Comparison of ENCODE assay signal across 1 mouse cellular context in the genomic region with DNA sequence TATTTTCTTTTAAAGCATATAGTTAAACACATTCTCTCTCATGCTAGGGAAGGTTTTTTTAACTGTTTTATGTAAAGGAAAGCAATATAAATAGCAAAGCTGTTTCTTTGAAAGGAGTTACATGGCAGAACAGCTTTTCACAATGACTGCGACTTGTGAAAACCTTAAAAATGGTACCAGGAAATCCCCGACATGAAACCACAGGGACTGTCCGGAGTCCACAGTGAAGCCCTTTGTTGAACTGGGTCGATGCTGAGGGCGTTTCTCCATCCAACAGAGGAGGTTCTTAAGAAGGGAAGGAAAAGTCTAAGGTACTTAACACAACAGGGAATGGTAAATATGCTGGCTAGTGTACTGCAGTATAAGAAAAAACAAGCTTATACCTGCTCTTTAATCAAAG.
TF ChIP-seq lines count a peak whose summit lies in the region.

No protein-coding gene starts in this region.

TF ChIP-seq in CH12.LX, 34 proteins besides CTCF, POLR2A, EP300 and RAD21 (continued from another document):
- TF ChIP-seq MAX (IDR thresholded peaks at IDR 0.05; ENCODE audit: low read length) (0 out of 2 replicates have a peak, but pooled peaks have one; percentile 34), NELFE (IDR thresholded peaks at IDR 0.05; ENCODE audit: low read depth, low read length) (no peak), NRF1 (IDR thresholded peaks at IDR 0.05; ENCODE audit: low read depth, low read length) (no peak)
